Mouse (Mus musculus) small intestine, adult 2 months (tissue): Measurements from ENCODE around the gene Podxl2.

ENCODE experiments used
- CTCF ChIP-seq: fragments of 200-500 bp; IDR thresholded peaks from 2 replicates; pipeline ENCODE4 v1.5.1; 2012; ENCODE audit warnings: low read depth, mild to moderate bottlenecking, control low read depth, inconsistent platforms, low read length, moderate library complexity, mixed read lengths; ENCODE audit not compliant: insufficient replicate concordance, insufficient read length; ENCODE audit errors: extremely low read depth
- POLR2A ChIP-seq: fragments of 200-500 bp; IDR thresholded peaks from 2 replicates; pipeline ENCODE4 v1.6.1; 2012; ENCODE audit warnings: low read depth, mild to moderate bottlenecking, control low read depth, inconsistent platforms, low read length, moderate library complexity

DNA sequence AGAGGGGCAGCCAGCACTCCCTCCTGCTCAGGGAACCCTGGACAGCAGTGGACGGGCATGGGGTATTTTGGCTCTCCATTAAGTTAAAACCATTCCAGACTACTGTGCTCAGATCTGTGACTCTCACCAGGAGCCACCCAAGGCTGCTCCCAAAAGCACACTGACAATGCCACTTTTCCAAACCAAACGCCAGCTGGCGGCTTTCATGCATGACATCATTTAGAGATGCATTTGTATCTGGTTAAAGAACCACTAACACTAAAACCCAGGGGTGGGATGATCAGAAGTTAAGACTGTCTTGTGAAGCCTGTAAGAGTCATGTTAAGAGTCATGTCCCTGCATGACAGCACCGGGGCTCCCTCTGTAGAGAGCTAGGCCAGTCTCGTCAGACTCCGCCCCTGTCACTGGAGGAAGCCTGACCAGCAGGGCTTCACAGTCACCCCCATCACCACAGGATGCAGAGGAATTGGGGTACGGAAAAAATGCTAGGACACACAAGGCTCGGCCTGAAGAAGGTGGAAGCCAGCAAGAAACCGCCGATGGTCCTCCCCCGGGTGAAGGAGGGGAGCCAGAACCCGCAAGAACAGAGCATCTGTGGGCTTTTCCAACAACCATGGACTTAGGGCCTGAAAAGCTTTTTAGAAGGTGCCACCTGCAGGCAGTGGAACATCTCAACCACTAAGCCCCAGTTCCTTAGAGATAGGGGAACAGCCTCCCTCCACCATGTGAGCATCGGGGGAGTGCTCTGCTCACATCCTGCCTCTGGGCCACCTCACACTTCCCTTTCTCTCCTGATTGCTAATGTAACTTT lies 47.2 kb downstream of the Podxl2 start:
- TF ChIP-seq CTCF, result no peak
- no peak for TF ChIP-seq POLR2A
